Mouse (Mus musculus) monocyte, adult 2 months (primary cell): ENCODE results near the gene Twnk.

Source experiments
- DNase-seq, 2 experiments: peaks; one replicate each; pipeline ENCODE4 v3.0.0; 2022; ENCODE audit warnings: low spot score in 2 of 2, low read depth in 1 of 2

Twnk gene

DNA sequence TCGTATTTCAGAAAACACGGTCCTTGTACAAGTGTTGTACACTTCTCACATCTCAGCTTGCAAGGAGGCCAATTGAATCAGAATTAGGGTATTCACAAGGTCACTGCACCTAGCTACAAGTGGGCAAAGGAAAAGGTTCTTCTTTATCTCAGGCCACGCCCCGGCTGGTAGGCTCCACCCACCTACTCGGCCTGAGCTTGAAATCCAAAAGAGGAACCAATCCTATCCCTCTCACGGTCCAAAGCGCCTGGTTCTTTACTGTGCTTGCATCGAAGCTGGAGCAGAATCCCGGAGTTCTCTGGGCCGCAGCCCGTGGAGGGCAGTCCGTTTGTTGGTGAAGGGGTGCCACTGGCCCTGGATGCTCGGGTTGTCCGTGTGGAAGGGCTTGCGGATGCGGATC is at the start of gene Twnk:
Gene Twnk (plus strand): TSS at position 220 of the 400 bp plus-strand sequence.
- DNase-seq: peak; percentile 52 to 78

DNA sequence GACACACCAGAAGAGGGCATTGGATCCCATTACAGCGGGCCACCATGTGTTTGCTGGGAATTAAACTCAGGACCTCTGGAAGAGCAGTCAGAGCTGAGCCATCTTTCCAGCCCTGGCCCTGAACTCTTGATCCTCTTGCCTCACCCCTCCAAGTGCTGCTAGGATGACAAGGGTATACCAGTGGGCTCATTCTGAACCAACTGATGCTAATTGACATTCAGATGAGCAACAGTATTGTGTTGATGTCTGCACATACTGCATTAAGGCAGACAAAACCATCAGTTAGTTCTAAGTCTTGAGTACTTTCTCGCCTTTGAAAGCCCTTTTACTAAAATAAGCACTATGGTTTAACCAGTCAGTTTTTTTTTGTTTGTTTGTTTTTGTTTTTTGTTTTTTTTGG is 45.8 kb upstream of the Twnk start:
- DNase-seq: no peak

DNA sequence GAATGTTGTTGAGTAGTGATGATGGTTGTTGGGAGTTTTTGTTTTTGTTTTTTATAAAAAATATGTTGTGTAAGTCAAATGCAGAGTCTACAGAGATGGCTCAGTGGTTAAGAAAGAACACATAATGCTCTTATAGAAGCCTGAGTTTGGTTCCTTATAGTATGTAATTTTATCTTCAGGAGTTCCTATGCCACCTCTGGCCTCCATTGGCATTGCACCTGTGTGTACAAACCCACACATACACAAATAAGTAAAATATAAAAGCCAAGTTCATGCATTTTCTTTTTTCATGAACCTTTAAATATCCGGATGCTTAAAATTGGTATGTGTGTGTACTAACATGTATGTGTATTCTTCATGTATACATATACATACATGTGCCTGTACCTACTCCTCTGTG is 39.5 kb upstream of the Twnk start:
- DNase-seq: no peak

DNA sequence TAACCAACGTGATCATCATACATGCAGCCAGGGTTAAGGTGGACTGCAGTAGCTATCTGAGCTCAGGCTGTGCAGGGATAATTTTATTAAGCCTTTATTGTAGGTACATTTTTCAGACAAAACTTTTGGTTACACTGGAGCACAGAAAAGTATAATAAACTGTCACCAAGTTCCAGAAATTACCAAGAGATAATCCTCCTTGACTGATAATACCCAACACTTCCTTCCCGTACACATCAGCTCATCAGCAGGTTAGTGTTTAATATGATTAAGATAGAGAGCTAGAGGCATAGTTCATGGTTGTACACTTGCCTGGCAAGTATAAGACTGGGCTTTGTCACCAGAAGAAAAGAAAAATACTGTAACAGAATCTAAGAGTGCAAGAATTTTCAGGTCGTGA is 37.1 kb upstream of the Twnk start:
- no peak for DNase-seq

DNA sequence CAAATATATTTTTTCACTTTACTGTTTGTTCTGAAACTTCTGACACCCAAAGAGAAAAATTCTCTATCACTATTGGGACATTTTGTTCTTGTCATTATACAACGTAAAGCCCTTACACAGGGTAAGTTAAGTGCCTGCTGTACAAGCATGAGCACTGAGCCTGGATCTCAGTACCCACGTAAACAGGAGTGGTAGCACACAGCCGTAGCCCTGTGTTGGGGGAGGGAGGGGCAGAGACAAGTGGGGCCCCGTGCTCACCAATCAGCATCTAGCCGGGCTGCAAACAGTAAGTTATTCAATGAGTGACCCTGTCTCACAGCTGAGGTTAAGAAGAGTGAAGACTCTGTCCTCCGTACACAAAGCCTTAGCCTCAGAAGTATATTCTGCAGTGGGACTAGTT is 28.8 kb upstream of the Twnk start:
- DNase-seq: no peak

DNA sequence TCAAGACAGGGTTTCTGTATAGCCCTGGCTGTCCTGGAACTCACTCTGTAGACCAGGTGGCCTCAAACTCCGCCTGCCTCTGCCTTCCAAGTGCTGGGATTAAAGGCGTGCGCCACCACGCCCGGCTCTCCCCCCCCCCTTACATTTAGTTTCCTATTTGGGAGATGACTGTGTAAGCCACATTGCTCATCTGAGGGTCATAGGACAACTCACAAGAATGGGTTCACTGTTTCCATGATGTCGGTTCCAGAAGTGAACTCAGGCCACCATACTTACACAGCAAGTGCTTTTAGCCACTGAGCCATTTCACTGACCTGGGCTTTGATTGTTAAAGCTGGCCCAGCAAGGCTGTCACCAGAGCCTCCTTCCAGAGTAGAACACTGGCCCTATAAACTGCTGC is 28.3 kb upstream of the Twnk start:
- no peak for DNase-seq

DNA sequence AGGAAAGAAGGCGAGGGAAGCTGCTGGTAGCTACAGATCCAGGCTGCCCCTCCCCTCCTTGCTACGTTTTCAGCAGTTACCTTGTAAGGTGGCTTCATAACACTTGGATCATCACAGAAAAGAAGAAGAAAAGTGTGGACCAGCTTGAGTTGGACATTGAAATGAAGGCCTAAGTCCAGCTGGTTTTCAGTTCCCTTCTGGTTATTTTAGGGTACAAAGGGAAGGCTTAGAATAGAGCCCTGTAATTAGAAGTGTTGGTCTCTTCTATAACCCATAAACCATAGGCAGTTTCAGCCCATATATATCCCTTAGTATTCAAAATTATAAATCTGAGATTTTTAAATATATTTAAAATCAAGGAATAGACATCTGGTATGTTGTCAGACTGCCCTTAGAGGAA is 24.7 kb upstream of the Twnk start:
- DNase-seq: no peak

DNA sequence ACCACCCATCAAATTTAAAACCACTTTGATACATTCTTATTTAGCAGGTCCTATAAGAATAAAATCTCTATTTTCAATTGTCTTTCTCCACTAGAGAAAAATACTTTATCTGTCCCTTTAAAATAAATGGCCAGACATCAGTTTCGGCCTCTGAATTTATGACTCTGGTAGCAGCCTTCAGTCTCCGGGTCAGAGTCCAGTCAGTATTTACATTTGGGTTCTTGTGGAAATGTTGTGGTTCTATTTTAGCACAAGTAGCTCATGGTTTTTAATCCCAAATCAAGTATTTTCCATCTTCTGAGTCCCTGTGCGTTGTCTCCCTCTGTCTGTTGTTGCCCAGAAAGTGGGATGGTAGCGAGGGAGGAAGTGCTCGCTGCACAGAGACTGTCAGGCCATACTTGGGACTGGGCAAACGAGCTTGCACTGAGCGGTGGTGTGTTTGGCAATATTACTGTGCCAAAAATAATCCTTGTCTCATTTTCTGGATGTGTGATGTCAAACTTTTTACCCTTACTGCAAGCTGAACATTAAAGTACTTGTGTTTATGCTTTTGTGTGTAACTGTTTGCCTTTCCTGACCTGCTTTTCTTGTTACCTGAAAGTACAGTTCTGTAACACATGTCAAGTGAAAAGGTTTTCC is 22.9 kb upstream of the Twnk start:
- DNase-seq: no peak

DNA sequence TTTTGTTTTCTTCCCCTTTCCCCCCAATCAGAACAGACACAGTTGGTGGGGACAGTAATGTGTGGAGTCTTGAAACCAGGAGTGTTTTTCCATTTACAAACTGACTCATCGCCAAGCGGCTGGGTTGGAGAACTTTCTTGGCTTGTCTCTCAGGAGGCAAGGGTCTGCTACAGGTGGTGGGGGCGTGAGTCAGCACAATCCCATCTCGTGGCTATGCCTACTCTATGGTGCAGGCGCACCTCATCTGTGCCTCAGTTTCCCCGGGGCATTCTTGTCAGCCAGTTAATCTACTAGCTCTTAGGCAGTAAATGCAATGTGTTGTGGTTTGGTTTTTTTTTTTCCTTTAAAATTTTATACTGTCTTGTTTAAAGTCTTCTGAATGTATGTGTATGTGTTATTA is 22.1 kb upstream of the Twnk start:
- no peak for DNase-seq

DNA sequence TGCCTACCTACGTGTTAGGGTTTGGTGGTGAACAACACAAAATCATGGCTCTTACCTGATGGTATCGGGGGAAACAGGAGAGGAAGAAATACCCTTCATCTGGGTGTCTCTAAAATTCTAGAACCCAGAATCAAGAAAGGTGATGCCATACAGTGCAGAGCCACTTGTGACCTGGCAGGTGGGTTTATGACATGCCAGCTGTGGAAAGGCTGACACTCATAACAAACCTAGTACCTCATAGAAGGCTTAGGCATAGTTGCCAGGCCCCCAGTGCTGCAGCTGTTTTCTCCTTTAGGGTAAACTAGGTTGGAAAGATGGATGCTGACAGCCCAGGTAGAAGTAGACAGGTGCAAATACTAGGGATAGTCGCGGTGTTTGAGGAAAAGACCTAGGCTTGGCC is 21.0 kb upstream of the Twnk start:
- no peak for DNase-seq

DNA sequence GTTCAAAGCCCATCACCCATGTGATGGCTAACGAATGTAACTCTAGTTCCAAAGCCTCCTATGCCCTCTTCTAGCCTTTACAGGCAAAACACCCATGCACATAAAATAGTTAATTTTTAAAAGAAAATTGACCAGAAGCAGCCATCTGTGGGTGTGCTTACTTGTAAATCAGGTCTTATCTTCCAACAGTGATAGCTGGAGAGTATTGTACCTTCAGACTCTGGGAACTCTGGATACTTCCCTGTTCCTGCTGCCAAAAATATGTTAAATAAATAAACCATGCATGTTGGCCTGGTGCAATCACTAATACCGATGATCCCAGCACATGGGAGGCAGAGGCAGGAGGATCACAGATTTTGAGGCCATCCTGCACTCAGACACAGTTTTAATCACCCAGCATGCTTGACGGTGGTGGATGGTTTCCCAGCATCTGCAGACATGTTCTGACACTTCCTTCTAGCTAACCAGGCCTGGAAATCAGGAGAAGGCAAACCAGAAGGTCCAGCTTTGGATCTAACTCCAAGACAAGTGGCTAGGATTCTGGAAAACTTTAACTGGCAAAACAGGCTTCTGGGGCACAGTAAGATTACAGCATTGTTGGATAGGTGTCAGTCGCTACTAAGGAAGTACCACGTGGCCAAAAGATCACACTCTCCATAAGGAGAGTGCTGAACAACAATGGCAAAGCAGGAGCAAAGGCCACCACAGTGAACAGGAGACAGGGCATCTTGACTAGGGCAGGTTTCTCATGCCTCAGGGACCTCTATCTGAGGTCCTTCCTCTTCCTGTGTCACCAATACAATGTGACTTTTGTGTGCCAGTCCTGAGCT is 20.1 kb upstream of the Twnk start:
- DNase-seq: no peak

DNA sequence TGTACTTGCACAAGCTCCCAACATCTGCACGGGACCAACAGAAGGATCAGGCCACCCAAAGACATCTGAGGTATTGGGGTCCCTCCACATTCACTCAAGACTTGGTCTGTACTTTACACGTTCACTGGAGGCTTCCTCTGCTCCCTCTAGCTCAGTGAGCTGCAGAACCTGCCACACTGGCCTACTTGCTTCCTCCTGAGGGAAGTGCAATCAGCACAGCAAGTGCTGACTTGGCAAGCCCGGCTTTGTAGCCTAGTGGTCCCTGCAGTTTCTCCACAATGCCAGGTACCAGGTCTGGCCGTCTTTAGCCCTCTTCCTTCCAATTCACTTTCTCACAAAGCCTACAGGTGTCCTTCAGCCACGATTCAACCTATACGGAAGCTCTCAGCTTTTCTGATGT is 18.5 kb upstream of the Twnk start:
- no peak for DNase-seq

DNA sequence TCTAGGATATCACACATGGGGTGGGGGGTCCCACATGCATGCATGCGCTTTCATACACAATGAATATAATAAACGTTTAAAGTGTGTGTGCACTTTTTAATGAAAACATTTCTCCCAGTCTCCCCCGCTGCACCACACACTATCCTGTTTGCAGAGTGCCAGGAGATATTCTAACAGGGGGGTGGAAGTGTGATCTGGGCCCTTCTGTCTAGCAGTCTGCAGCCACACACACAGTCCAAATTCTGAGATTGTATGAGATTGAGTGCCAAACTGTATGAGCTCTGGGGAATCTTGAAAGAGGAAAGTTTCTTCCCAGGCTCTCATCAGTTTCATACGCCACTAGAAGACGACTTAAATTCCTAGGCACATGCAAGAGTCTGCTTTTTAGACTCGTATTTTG is 17.6 kb upstream of the Twnk start:
- DNase-seq: no peak

DNA sequence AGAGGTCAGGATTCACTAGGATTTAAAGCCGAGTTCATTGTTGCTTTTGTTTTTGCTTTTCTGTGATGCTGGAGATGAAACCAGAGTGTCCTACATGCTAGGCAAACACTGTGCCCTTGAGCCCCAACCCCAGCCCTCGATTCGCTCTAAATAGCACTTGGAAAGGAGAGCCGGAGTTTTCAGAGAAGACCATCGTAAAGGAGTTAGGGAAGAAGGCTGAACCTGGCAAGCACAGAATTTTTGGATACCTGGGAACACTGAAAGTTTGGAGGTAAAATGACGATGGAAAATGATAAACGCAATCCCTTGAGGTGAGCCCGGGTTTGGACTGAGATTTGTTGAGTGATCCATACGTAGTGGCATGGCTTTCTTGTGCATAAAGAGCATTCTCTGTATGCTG is 17.1 kb upstream of the Twnk start:
- no peak for DNase-seq

DNA sequence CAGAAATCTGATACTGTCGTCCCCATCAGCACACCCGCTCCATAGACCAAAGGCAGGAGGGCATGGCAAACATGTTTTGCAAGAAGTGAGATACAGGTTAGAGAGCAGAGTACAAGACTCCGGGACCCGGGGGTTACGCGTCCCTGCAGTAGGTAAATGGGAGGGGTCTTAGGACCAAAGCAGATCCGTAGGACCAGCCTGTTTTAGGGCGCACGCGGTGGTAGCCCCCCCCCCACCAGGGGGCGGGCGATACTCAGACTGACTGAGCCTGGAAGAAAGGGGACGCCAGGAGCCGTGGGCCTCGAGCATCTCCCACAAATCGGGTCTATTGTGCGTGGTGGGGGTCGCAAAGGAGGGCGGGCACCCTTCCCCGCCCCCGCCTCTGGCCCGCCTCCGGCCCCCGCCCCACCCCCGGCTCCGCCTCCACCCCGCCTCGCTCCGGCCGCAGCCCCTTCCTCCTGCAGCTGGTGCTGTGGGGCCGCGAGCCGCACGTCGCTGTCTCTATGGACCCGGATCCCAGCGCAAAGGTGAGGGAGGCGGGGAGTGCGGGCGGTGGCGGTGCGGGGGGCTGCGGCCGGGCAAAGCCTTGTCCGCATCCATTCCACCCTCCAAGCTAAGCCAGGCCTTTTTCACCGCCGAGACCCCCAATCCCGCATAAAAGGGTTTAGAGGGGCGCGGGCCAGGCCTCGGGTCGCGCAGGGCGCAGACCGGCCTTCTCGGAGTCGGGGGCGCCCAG is 16.5 kb upstream of the Twnk start, which contains the start of gene Sema4g:
Gene Sema4g (plus strand): TSS at position 271 of the 736 bp plus-strand sequence.
- no peak for DNase-seq

DNA sequence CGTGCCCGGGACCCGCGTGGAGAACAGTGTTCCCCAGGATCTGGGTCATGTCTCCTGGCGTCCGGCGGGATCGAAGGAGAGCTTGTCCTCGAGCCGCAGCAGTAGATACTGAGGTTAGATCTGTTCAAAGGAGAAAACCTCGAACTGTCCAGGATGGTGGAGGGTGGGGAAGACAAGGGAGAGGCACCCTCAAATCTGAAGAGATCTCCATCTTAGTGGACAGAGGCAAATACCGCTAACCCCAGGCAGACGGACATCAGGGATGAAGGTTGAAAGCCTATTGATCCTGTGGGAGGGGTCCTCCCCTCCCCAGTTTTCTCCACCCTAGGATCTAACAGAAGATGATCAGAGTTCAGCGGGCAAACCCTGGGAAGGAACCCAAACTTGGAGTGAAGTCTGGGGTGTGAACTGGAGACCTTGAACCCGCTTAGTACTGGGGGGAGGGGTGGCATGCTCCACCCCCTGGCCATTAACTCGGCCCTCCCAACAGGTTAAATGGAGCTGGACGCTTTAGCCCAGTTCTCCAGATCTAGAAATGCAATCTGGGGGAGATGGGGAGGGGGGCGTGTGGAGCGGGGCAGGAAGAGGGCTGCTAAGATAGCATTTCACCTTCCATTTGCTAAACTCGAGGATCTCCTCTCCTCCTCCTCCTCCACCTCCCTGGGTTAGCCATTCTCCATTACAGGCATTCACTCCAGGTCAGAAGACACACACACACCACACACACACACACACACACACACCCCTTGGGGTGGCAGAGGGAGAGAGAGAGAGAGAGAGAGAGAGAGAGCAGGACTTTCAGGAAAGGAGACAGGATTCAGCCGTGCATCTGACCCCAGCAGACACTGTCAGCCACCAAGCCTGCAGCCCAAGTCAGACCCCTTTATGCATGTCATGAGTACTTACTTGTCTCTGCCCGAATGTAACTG is 15.6 kb upstream of the Twnk start:
- DNase-seq: no peak

DNA sequence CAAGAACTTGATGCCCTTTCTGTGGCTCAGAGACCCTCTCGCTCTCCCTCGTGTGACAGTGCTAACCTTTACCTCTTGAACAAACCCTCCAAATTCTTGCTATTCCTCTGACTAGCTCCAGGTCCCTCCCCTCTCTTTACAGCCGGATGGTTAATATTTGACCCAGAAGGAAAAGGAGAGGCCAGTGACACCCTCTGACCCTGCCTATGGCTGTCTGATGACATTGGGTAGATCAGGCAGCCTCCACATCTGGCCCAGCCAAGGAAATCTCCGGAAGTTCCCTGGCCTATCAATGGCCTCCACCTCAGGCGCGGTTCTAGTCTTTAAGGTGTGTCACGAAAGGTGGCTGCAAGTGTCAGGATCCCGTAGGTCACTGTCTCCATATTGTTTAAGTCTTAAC is 14.4 kb upstream of the Twnk start:
- no peak for DNase-seq

DNA sequence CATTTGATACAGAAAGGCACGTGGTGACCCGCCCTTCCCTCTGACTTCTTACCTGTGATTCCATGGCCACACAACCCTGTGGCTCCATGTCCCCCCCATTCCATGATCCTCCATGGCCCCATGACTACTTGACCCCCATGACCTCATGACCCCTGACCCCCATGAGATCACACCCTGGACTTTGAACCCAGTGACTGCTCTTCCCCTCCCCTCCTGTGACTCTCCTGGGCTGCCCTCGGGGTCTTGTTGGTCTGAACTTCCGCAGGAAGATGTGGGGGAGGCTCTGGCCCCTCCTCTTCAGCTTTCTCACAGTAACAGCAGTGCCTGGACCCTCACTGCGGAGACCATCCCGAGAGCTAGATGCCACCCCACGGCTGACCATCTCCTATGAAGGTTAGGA is 13.2 kb upstream of the Twnk start:
- DNase-seq: no peak

DNA sequence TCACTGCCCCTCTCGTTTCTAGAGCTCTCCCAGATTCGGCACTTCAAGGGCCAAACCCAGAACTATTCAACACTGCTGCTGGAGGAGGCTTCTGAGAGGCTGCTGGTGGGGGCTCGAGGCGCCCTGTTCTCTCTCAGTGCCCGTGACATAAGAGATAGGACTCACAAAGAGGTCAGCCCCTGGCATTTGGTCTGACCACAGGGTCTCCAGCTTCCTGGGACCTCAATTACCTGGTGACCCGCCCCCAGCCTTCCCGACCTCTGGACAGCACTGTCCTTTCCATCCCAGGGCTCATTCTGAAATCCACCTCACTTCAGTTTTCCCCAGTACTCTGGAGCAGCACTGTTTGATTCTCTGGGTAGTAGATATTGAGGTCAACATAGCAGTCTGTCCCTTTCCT is 12.8 kb upstream of the Twnk start:
- DNase-seq: no peak

DNA sequence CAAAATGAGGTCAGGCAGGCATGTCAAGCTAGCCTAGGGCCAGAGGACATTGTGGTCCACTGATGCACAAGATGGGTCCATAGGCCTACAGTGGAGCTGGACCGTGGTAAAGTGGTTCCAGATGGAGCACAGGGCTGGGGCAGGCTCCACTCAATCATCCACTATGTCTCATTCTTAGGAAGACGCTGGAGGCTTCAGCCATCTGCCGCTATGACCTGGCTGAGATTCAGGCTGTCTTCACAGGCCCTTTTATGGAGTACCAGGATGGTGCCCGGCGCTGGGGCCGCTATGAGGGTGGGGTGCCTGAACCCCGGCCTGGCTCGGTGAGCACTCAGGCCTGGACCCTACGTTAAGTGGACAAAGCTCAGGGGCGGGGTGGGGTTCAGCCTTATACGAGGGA is 7.7 kb upstream of the Twnk start:
- no peak for DNase-seq

DNA sequence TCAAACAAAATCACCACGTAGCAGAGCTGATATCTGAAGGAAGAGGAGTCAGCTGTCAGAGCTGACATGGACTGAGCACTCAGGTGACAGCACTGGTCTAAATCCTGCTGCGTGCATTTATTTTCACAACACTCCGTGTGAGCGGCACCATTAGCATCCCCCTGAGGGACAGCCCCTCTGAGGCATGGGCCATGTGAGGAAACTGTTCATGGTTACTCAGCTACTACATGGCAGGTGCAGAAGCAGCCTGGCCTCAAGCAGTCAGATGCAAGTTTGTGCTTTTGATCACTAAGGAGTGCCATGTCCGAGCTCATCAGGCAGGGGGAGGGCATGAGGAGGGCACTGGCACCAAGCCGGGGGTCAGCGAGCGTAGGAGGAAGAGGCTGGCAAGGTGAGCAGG is 5.8 kb upstream of the Twnk start:
- DNase-seq: no peak
